Mouse (Mus musculus): ENCODE data around the gene Gm5148. TPM values are rescaled to one million over a fixed set of nuclear protein-coding genes. Genes with fewer than 3 reads are reported as not detected.
A peak's percentile ranks its signal among the peaks of the same experiment; 100 is the strongest.

Gm5148 gene
- total and polyA plus RNA-seq, 2 experiments from 2014 or later, result 15.7 to 17.5 TPM

GRCm38 (mm10) chr3:37723061-37723521 is 1.2 kb downstream of the Gm5148 start:
- H3K4me1 ChIP-seq (ENCODE audit: insufficient read depth, low read length), result no peaks in the 10 kb centered on the region
- 4% methylated on average over 11 of the region's 11 CpGs for WGBS
- ATAC-seq (ENCODE audit: low FRiP score), result peak; percentile 53; the same call in 1 of the 2 replicates

GRCm38 (mm10) chr3:37722487-37723060 is 1.7 kb downstream of the Gm5148 start:
- Histone ChIP-seq H3K9me3 (ENCODE audit: low read length) (no peaks in the 10 kb centered on the region), H3K4me1 (ENCODE audit: insufficient read depth, low read length) (no peaks in the 10 kb centered on the region), H3K4me2 (ENCODE audit: low read depth, low read length, poor library complexity, severe bottlenecking) (peak overlapping the region; percentile 81), H3K27ac (ENCODE audit: low read depth, low read length) (peak overlapping the region; percentile 74; the same call in 1 of the 2 replicates), H3K36me3 (ENCODE audit: insufficient read depth, low read length) (no peaks in the 10 kb centered on the region), H3K4me3 (ENCODE audit: low read depth, low read length) (peak overlapping the region; percentile 47), H3K27me3 (ENCODE audit: insufficient read depth, low read length) (no peaks in the 10 kb centered on the region), H3K9ac (replicated peaks; ENCODE audit: low read length, poor library complexity, severe bottlenecking) (no peak overlapping the region)
- 42% methylated on average over 12 of the region's 12 CpGs for WGBS
- no peak for TF ChIP-seq CTCF (IDR thresholded peaks at IDR 0.05)
- ATAC-seq (ENCODE audit: low FRiP score) (no peak), DNase-seq (ENCODE audit: low spot score) (peak; percentile 22)

More at GRCm38 (mm10) chr3:37723061-37723521, 1.2 kb downstream of the Gm5148 start:
- DNase-seq (ENCODE audit: low spot score), result peak; percentile 68
- H3K27me3 ChIP-seq (ENCODE audit: insufficient read depth, low read length), result no peaks in the 10 kb centered on the region
- peak overlapping the region; percentile 47 for H3K4me3 ChIP-seq (ENCODE audit: low read depth, low read length)
- TF ChIP-seq CTCF (IDR thresholded peaks at IDR 0.05), result no peak
- H3K4me2 ChIP-seq (ENCODE audit: low read depth, low read length, poor library complexity, severe bottlenecking), result peak overlapping the region; percentile 81
- no peaks in the 10 kb centered on the region for H3K36me3 ChIP-seq (ENCODE audit: insufficient read depth, low read length)
- H3K9me3 ChIP-seq (ENCODE audit: low read length), result no peaks in the 10 kb centered on the region
- H3K9ac ChIP-seq (replicated peaks; ENCODE audit: low read length, poor library complexity, severe bottlenecking), result peak overlapping the region; percentile 64
- H3K27ac ChIP-seq (ENCODE audit: low read depth, low read length), result peak overlapping the region; percentile 74

GRCm38 (mm10) chr3:37716992-37717391 is 7.3 kb downstream of the Gm5148 start:
- H3K36me3 ChIP-seq (ENCODE audit: insufficient read depth, low read length), result no peaks in the 10 kb centered on the region
- H3K4me3 ChIP-seq (ENCODE audit: low read depth, low read length), result no peak overlapping the region
- no peaks in the 10 kb centered on the region for H3K27me3 ChIP-seq (ENCODE audit: insufficient read depth, low read length)
- no peaks in the 10 kb centered on the region for H3K4me1 ChIP-seq (ENCODE audit: insufficient read depth, low read length)
- no peaks in the 10 kb centered on the region for H3K9me3 ChIP-seq (ENCODE audit: low read length)
- no peak for TF ChIP-seq CTCF (IDR thresholded peaks at IDR 0.05)
- WGBS, result 79% methylated on average over 2 of the region's 2 CpGs
- no peak overlapping the region for H3K27ac ChIP-seq (ENCODE audit: low read depth, low read length)
- H3K4me2 ChIP-seq (ENCODE audit: low read depth, low read length, poor library complexity, severe bottlenecking), result no peak overlapping the region
- DNase-seq (ENCODE audit: low spot score), result no peak
- no peak for ATAC-seq (ENCODE audit: low FRiP score)
- no peak overlapping the region for H3K9ac ChIP-seq (replicated peaks; ENCODE audit: low read length, poor library complexity, severe bottlenecking)

GRCm38 (mm10) chr3:37715734-37716133 is 8.6 kb downstream of the Gm5148 start:
- WGBS, result 92% methylated on average over 7 of the region's 7 CpGs
- ATAC-seq (ENCODE audit: low FRiP score), result no peak

GRCm38 (mm10) chr3:37712501-37712900 is 11.8 kb downstream of the Gm5148 start:
- Histone ChIP-seq H3K27ac (ENCODE audit: low read depth, low read length) (no peak overlapping the region), H3K27me3 (ENCODE audit: insufficient read depth, low read length) (no peaks in the 10 kb centered on the region), H3K4me1 (ENCODE audit: insufficient read depth, low read length) (no peaks in the 10 kb centered on the region), H3K36me3 (ENCODE audit: insufficient read depth, low read length) (no peaks in the 10 kb centered on the region), H3K9ac (replicated peaks; ENCODE audit: low read length, poor library complexity, severe bottlenecking) (no peak overlapping the region), H3K4me2 (ENCODE audit: low read depth, low read length, poor library complexity, severe bottlenecking) (no peak overlapping the region), H3K9me3 (ENCODE audit: low read length) (no peaks in the 10 kb centered on the region), H3K4me3 (ENCODE audit: low read depth, low read length) (no peak overlapping the region)
- DNase-seq (ENCODE audit: low spot score) (peak; percentile 50), ATAC-seq (ENCODE audit: low FRiP score) (no peak)
- 56% methylated on average over 9 of the region's 9 CpGs for WGBS
- TF ChIP-seq CTCF (IDR thresholded peaks at IDR 0.05), result no peak

More at GRCm38 (mm10) chr3:37715734-37716133, 8.6 kb downstream of the Gm5148 start:
- Histone ChIP-seq H3K36me3 (ENCODE audit: insufficient read depth, low read length) (no peaks in the 10 kb centered on the region), H3K27me3 (ENCODE audit: insufficient read depth, low read length) (no peaks in the 10 kb centered on the region), H3K4me1 (ENCODE audit: insufficient read depth, low read length) (no peaks in the 10 kb centered on the region), H3K27ac (ENCODE audit: low read depth, low read length) (no peak overlapping the region), H3K4me3 (ENCODE audit: low read depth, low read length) (no peak overlapping the region), H3K9me3 (ENCODE audit: low read length) (no peaks in the 10 kb centered on the region), H3K4me2 (ENCODE audit: low read depth, low read length, poor library complexity, severe bottlenecking) (no peak overlapping the region), H3K9ac (replicated peaks; ENCODE audit: low read length, poor library complexity, severe bottlenecking) (no peak overlapping the region)
- DNase-seq (ENCODE audit: low spot score), result no peak
- no peak for TF ChIP-seq CTCF (IDR thresholded peaks at IDR 0.05)

GRCm38 (mm10) chr3:37711639-37712038 is 12.7 kb downstream of the Gm5148 start:
- H3K4me2 ChIP-seq (ENCODE audit: low read depth, low read length, poor library complexity, severe bottlenecking), result no peak overlapping the region
- H3K36me3 ChIP-seq (ENCODE audit: insufficient read depth, low read length), result no peaks in the 10 kb centered on the region
- no peaks in the 10 kb centered on the region for H3K9me3 ChIP-seq (ENCODE audit: low read length)
- 76% methylated on average over 4 of the region's 4 CpGs for WGBS
- no peak overlapping the region for H3K9ac ChIP-seq (replicated peaks; ENCODE audit: low read length, poor library complexity, severe bottlenecking)
- no peak for DNase-seq (ENCODE audit: low spot score)
- ATAC-seq (ENCODE audit: low FRiP score), result no peak
- no peaks in the 10 kb centered on the region for H3K27me3 ChIP-seq (ENCODE audit: insufficient read depth, low read length)
- no peaks in the 10 kb centered on the region for H3K4me1 ChIP-seq (ENCODE audit: insufficient read depth, low read length)
- H3K27ac ChIP-seq (ENCODE audit: low read depth, low read length), result no peak overlapping the region
- no peak overlapping the region for H3K4me3 ChIP-seq (ENCODE audit: low read depth, low read length)
- no peak for TF ChIP-seq CTCF (IDR thresholded peaks at IDR 0.05)

Data from midbrain, postnatal 0 days (tissue).